Mouse (Mus musculus): ENCODE measurements at regions not wholly inside any gene's neighbourhood (a gene's known extent, or its start where the extent isn't known, plus 50 kb on each side); places are given as distances from the start of the nearest gene placed in this dataset.

DNA sequence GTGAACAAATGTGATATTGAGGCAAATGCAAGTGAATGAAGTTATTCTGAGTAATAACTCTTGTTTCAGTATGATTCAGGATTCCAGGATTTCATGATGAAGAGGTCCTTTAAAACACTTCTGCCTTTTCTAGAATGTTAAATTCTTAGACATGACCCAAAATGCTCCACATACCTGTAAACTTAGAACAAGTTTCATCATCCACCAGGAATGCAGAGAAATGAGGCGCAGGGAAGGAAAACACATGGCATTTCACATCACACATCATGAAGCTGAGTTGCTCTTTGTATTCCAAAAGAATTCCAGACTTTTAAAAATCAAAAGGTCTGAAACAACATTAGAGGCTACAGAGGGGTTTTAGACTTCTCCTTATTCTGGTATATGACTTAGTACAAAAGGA lies 574.8 kb downstream of the Rfpl4b start:
- Histone ChIP-seq H3K36me3 (no peaks in the 10 kb centered on the region), H3K27me3 (no peaks in the 10 kb centered on the region), H3K9ac (no peak overlapping the region), H3K4me1 (no peaks in the 10 kb centered on the region), H3K27ac (no peak overlapping the region), H3K4me2 (no peak overlapping the region), H3K4me3 (replicated peaks) (no peak overlapping the region), H3K9me3 (replicated peaks) (no peaks in the 10 kb centered on the region)
- no peak for ATAC-seq (replicated peaks; ENCODE audit: low FRiP score)
- 74% methylated on average over 1 of the region's 1 CpGs for WGBS
